Mouse (Mus musculus) embryonic facial prominence, embryonic 14.5 days (tissue): ENCODE results near the gene Ugt1a7c. TPM values are rescaled to one million over a fixed set of nuclear protein-coding genes. Genes with fewer than 3 reads are reported as not detected.

Source experiments
- ATAC-seq: fragments of 200-750 bp; cut with Nextera tagmentation; 2 replicates; pipeline ENCODE4 v1.8.0; 2017; ENCODE audit warnings: low read depth, moderate number of reproducible peaks, moderate TSS enrichment
- DNase-seq: peaks from one replicate; pipeline ENCODE4 v3.0.0-alpha.2; 2015; ENCODE audit warnings: low spot score
- H3K27ac ChIP-seq: fragments of 300-500 bp; sonication (generic); replicated peaks from 2 replicates; pipeline ENCODE4 v1.5.1; 2014; ENCODE audit warnings: low read depth, mild to moderate bottlenecking, low read length, moderate library complexity
- H3K27me3 ChIP-seq: fragments of 300-500 bp; sonication (generic); replicated peaks from 2 replicates; pipeline ENCODE4 v1.6.1; 2014; ENCODE audit warnings: low read length; ENCODE audit not compliant: control insufficient read depth, insufficient read depth
- H3K36me3 ChIP-seq: fragments of 300-500 bp; sonication (generic); 2 replicates; pipeline ENCODE4 v1.6.1; 2014; ENCODE audit warnings: low read length, mixed read lengths; ENCODE audit not compliant: control insufficient read depth, insufficient read depth
- H3K4me1 ChIP-seq: fragments of 300-500 bp; sonication (generic); 2 replicates; pipeline ENCODE4 v1.6.1; 2014; ENCODE audit warnings: antibody characterized with exemption, low read length; ENCODE audit not compliant: control insufficient read depth, insufficient read depth
- H3K4me2 ChIP-seq: fragments of 300-500 bp; sonication (generic); 2 replicates; pipeline ENCODE4 v1.6.1; 2014; ENCODE audit warnings: low read depth, mild to moderate bottlenecking, low read length, moderate library complexity, mixed read lengths
- H3K4me3 ChIP-seq: fragments of 300-500 bp; sonication (generic); 2 replicates; pipeline ENCODE4 v1.5.1; 2014; ENCODE audit warnings: low read depth, mild to moderate bottlenecking, low read length
- H3K9ac ChIP-seq: fragments of 300-500 bp; sonication (generic); 2 replicates; pipeline ENCODE4 v1.6.1; 2014; ENCODE audit warnings: low read depth, mild to moderate bottlenecking, low read length, moderate library complexity, mixed read lengths
- H3K9me3 ChIP-seq: fragments of 300-500 bp; sonication (generic); 2 replicates; pipeline ENCODE4 v1.6.1; 2016; ENCODE audit warnings: low read length; ENCODE audit not compliant: control insufficient read depth
- WGBS: fragments of 180-500 bp; shearing (Covaris S2); extraction: QIAGEN DNeasy Blood & Tissue Kit; methylation state at CpG from one replicate; pipeline ENCODE4 v1.1.7; 2014; 5-methylcytosine and 5-hydroxymethylcytosine counted together
- polyA plus RNA-seq: library from polyadenylated mRNA; unstranded; fragments of >200 nt; fragmentation: Nextera tagmentation; extraction: Ambion mirVana; gene quantifications from 2 replicates; pipeline ENCODE4 v1.2.1, GENCODE M21; 2014

Gene Ugt1a7c
- polyA plus RNA-seq, 1 experiment from 2014 or later = 3.9 TPM

DNA sequence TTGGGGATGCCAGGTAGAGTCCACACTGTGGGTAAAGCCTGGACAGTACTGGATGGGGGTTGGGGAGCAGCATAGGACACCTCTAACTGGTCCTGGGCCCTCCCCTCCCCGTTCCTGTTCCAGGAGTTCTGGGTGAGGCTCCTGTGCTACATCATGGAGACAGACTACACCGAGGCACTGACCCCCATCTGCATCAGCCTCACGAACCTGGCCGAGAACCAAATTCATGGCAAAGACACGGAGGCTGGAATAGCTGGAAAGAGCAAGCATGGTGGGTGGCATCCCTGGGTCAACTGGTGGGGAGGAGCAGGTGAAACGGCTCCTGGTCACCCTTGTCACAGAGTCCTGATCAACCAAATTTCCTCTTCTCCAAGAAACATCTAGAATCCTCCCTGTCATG lies 143.9 kb downstream of the Ugt1a7c start:
- Histone ChIP-seq H3K4me1 (no peaks in the 10 kb centered on the region), H3K27ac (no peak overlapping the region), H3K4me3 (no peak overlapping the region), H3K9me3 (peaks cover 93% of the 10 kb centered on the region), H3K4me2 (no peak overlapping the region), H3K36me3 (no peaks in the 10 kb centered on the region), H3K27me3 (no peaks in the 10 kb centered on the region), H3K9ac (no peak overlapping the region)
- no peak for ATAC-seq
- no peak for DNase-seq
- 75% methylated on average over 6 of the region's 6 CpGs for WGBS

DNA sequence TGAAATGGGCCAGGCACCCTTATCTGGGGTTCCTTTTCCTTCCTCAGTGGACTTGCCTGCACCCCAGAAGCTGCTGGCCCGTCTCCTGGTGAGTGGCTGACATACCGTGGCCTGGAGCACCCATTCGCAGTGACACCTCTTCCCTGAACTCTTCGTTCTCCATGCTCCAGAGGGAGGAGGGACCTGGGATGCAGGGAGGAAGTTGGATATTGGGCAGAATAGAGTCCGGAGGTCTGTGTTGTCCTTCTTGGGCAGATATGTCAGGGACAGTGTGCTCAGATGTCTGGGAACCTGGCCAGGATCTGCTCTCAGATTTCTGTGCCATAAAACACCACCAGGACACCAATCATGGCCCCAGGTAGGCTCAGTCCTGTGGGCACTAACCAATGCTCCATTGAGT lies 145.2 kb downstream of the Ugt1a7c start:
- no peak overlapping the region for H3K9ac ChIP-seq
- 72% methylated on average over 5 of the region's 5 CpGs for WGBS
- H3K4me1 ChIP-seq = no peaks in the 10 kb centered on the region
- no peaks in the 10 kb centered on the region for H3K27me3 ChIP-seq
- H3K27ac ChIP-seq = no peak overlapping the region
- H3K4me3 ChIP-seq = no peak overlapping the region
- no peaks in the 10 kb centered on the region for H3K36me3 ChIP-seq
- H3K4me2 ChIP-seq = no peak overlapping the region
- ATAC-seq (no peak), DNase-seq (no peak)
- H3K9me3 ChIP-seq = peaks cover 94% of the 10 kb centered on the region

DNA sequence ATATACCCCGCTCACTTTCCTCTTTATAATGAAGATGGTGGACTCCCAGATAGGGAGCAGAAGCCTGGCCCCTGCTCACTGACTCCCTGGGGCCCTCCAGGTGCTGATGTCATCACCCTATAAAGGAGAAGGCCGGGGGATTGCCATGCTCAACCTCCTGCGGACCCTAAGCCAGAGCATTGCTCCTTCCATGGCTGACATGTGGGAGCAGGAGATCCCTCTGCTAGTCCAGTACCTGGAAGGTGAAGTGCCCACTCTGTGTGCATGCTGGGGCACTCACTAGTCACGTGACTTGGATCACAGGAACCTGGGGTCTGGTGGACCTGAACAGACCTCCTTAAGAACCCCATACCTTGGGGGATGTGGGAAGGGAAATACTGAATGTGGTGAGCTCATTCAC lies 145.7 kb downstream of the Ugt1a7c start:
- H3K9ac ChIP-seq = no peak overlapping the region
- H3K4me3 ChIP-seq = no peak overlapping the region
- peaks cover 94% of the 10 kb centered on the region for H3K9me3 ChIP-seq
- no peak overlapping the region for H3K4me2 ChIP-seq
- H3K27me3 ChIP-seq = no peaks in the 10 kb centered on the region
- peak; percentile 4; the same call in 1 of the 2 replicates for ATAC-seq
- no peaks in the 10 kb centered on the region for H3K36me3 ChIP-seq
- no peak for DNase-seq
- H3K4me1 ChIP-seq = no peaks in the 10 kb centered on the region
- no peak overlapping the region for H3K27ac ChIP-seq
- WGBS = 68% methylated on average over 4 of the region's 4 CpGs

DNA sequence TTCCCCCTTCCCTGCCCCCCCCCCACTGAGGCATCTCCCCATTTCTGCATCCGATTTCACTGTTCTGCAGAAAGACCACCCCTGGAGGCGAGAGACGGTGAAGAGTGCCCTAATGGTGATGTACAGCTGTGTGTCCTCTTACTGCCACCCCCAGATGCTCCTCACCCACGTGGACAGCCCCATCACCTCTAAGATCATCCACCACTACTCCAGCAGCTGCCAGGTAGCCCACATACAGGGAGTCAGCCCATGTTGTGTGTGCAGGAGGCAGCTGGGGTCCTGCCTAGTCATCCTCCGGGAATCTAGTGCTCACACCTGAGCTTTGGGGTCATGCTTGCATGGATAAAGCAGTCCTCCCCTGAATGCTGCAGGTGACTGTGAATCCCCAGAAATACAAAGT lies 149.0 kb downstream of the Ugt1a7c start:
- no peaks in the 10 kb centered on the region for H3K4me1 ChIP-seq
- no peak overlapping the region for H3K4me2 ChIP-seq
- H3K27me3 ChIP-seq = no peaks in the 10 kb centered on the region
- ATAC-seq = no peak
- H3K4me3 ChIP-seq = no peak overlapping the region
- no peak overlapping the region for H3K27ac ChIP-seq
- no peak overlapping the region for H3K9ac ChIP-seq
- peaks cover 94% of the 10 kb centered on the region for H3K9me3 ChIP-seq
- no peaks in the 10 kb centered on the region for H3K36me3 ChIP-seq
- 61% methylated on average over 5 of the region's 5 CpGs for WGBS
- DNase-seq = no peak

DNA sequence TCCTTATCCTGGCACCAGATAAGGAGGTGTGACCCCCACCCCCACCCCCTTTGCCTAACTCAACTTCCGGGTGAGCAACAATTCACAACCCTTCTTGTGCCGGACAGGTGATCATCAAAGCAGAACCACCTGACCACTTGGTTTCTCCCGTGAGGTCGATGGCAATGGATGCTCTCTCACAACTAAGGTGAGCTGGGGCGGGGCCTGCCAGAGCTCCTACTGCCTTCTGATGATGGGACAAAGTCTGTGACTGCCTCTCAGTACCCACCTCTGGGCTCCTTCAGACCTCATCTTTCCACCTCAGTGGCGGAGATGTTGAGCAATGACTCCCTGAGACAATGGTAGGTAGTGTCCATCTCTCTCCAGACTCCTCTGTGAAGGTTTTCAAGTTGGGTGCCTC lies 151.0 kb downstream of the Ugt1a7c start:
- Histone ChIP-seq H3K4me2 (no peak overlapping the region), H3K27ac (no peak overlapping the region), H3K9me3 (peaks cover 94% of the 10 kb centered on the region), H3K4me1 (no peaks in the 10 kb centered on the region), H3K36me3 (no peaks in the 10 kb centered on the region), H3K4me3 (no peak overlapping the region), H3K27me3 (no peaks in the 10 kb centered on the region), H3K9ac (no peak overlapping the region)
- 74% methylated on average over 6 of the region's 6 CpGs for WGBS
- DNase-seq = no peak
- ATAC-seq = no peak

DNA sequence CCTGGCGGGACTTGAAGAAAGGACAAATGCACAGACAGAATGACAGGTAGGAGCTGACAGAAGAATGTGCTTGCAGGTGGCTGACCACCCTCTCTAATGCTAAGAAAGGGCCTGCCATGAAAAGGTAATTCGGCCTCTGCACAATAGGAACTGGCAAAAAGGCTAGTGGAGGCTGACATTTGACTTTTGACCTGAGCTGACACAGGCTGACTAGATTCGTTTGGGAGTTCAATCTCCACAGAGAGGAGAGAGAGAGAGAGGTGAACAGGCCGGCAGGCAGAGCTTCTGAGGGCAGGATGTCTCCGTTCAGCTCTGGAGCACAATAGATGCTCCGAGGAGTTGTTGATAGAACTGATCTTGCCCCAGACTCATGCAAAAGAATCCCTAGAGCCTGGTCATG lies 151.5 kb downstream of the Ugt1a7c start:
- WGBS = 48% methylated on average over 6 of the region's 6 CpGs
- no peak for DNase-seq
- ATAC-seq = no peak
- peaks cover 93% of the 10 kb centered on the region for H3K9me3 ChIP-seq
- H3K27ac ChIP-seq = no peak overlapping the region
- H3K9ac ChIP-seq = no peak overlapping the region
- no peaks in the 10 kb centered on the region for H3K36me3 ChIP-seq
- no peak overlapping the region for H3K4me2 ChIP-seq
- no peaks in the 10 kb centered on the region for H3K27me3 ChIP-seq
- no peaks in the 10 kb centered on the region for H3K4me1 ChIP-seq
- H3K4me3 ChIP-seq = no peak overlapping the region

DNA sequence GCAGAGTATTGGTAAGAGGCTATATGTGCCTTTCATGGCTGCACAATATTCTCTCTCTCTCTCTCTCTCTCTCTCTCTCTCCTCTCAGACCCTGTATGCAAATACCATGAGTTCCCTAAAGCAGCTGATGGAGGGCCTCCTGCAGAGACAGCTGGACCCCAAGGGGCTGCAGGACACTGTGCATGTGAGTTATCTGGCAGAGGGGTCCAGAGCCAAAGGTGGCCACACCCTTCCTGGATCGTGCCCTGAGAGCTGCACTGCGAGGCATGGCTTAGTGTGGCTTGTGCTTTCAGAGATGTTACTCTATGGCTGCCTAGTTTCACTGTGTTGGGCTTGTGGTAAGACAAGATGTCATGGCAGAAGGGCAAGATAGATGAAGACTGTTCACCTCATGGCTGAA lies 152.8 kb downstream of the Ugt1a7c start:
- Histone ChIP-seq H3K9me3 (peaks cover 91% of the 10 kb centered on the region), H3K36me3 (no peaks in the 10 kb centered on the region), H3K4me2 (no peak overlapping the region), H3K27ac (no peak overlapping the region), H3K9ac (no peak overlapping the region), H3K4me3 (no peak overlapping the region), H3K27me3 (no peaks in the 10 kb centered on the region), H3K4me1 (no peaks in the 10 kb centered on the region)
- 55% methylated on average over 2 of the region's 2 CpGs for WGBS
- DNase-seq (no peak), ATAC-seq (no peak)

DNA sequence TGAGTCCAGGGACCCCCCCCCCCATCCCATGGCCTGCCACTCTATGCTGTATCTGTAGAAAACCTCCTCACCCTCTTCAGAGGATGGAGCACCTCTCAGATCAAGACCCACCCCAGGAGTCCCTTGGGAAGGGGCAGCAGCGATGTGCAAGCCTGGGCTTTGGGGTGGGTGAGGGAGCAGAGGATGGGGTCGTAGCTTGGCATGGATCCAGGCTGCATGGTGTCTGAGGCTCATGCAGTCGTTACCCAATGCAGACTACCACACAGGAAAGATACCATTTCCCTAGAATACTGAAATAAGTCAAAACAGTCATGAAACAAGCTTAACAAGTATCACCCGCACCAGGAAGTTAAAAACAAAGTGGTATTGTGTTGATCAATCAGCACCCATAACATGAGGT lies 153.8 kb downstream of the Ugt1a7c start:
- peaks cover 93% of the 10 kb centered on the region for H3K9me3 ChIP-seq
- no peak overlapping the region for H3K4me2 ChIP-seq
- ATAC-seq (peak; percentile 10; the same call in 1 of the 2 replicates), DNase-seq (no peak)
- no peak overlapping the region for H3K27ac ChIP-seq
- no peak overlapping the region for H3K4me3 ChIP-seq
- WGBS = 66% methylated on average over 4 of the region's 4 CpGs
- H3K36me3 ChIP-seq = no peaks in the 10 kb centered on the region
- H3K4me1 ChIP-seq = no peaks in the 10 kb centered on the region
- no peak overlapping the region for H3K9ac ChIP-seq
- H3K27me3 ChIP-seq = no peaks in the 10 kb centered on the region

DNA sequence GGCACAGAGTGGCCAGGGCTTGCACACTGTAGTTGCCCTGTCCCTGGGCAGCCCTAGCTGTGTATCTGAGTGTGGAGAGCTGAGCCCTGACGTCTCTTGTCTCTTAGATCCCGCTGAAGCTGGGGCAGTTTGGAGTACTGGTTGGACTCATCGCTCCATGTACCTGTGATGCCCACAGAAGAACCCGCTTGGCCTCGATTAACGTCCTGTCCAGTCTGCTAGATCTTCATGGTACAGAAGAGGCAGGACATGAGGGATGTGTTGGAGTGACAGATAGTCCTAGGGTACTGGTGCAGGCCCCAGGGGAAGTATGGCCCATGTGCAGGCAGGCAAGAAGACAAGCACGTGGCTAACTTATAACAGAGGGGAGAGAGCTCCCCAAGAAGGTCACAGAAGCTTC lies 154.7 kb downstream of the Ugt1a7c start:
- no peak for ATAC-seq
- no peak overlapping the region for H3K9ac ChIP-seq
- no peak overlapping the region for H3K4me3 ChIP-seq
- H3K4me1 ChIP-seq = no peaks in the 10 kb centered on the region
- no peak overlapping the region for H3K4me2 ChIP-seq
- H3K27ac ChIP-seq = no peak overlapping the region
- peaks cover 90% of the 10 kb centered on the region for H3K9me3 ChIP-seq
- no peaks in the 10 kb centered on the region for H3K27me3 ChIP-seq
- H3K36me3 ChIP-seq = no peaks in the 10 kb centered on the region
- DNase-seq = no peak
- WGBS = 76% methylated on average over 7 of the region's 7 CpGs
